Mouse (Mus musculus): ENCODE measurements around the gene Scrt2. TPM values are rescaled to one million over a fixed set of nuclear protein-coding genes. Genes with fewer than 3 reads are reported as not detected.

Gene Scrt2
- polyA plus RNA-seq, 1 experiment, result not detected

DNA sequence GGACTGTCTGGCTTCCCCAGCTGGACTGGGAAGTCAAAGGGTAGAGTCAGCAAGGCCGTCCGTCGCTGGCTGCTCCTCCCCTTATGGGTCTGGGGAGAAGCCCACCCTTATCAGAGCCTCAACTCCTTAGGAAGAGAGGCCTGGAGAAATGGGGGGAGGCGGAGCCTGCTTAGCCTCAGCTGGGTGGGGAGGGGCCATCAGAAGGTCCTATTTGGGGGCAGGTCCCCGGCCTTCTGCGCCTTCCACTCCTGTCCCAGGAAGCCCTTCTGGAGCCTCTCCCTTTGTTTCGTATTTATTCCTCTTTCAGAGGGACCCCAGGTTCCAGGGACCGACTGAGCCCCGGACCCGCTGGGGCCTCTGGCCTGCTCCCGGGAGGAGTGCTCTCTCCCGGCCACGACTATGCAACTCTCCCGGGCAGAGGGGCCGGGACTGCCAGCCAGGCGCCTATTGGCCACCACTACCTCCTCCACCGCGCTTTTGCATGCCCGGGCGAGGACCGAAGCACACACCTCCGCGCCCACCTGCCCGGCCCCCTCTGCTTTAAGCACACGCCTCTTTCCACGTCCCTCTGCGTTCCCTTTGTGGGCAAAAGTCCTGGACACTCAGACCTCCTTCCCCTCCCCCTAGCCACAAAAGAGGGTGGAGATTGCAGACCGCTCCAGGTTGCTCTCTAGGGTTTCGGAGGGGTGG is 13.7 kb downstream of the Scrt2 start:
- Histone ChIP-seq H3K4me3 (ENCODE audit: extremely low read depth, insufficient read depth, insufficient read length) (no peak overlapping the region), H3K4me1 (ENCODE audit: control insufficient read depth, insufficient read depth, insufficient read length) (peaks cover 4% of the 10 kb centered on the region; the same call in 1 of the 2 replicates), H3K27ac (ENCODE audit: insufficient read depth, low read length) (no peak overlapping the region), H3K27me3 (ENCODE audit: control insufficient read depth, insufficient read depth, low read length) (peaks cover 16% of the 10 kb centered on the region; the same call in 1 of the 2 replicates), H3K36me3 (ENCODE audit: control insufficient read depth, insufficient read depth, low read length) (no peaks in the 10 kb centered on the region)
- no peak for DNase-seq (ENCODE audit: low read depth in 1 of 2, low spot score in 2 of 2)
- WGBS, result 18% methylated on average over 29 of the region's 29 CpGs
- TF ChIP-seq CTCF (IDR thresholded peaks at IDR 0.05; ENCODE audit: extremely low read depth, insufficient read depth, insufficient read length, insufficient replicate concordance), result no peak
- TF ChIP-seq POLR2A (IDR thresholded peaks at IDR 0.05; ENCODE audit: low read depth, low read length), result no peak

DNA sequence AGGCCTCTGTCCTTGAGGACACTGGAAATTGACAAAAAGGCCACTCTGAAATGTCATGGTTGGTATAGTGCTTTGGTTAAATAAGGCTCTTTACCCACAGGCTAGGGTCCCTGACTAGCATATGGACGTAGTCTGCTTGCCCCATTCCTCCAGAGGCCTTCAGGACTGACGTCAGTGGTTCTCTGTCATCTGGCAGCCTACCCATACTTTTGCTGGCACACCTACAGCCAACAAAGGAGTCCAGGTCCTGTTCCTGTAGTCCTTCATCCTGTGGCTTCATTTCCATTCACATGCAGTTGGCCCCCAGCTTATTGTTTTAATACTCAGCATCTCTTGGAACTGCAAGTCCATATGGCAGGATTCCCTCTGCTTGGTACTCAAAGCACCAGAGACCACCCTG is 15.6 kb downstream of the Scrt2 start:
- DNase-seq (ENCODE audit: low read depth in 1 of 2, low spot score in 2 of 2), result no peak
- Histone ChIP-seq H3K4me3 (ENCODE audit: extremely low read depth, insufficient read depth, insufficient read length) (no peak overlapping the region), H3K27ac (ENCODE audit: insufficient read depth, low read length) (no peak overlapping the region), H3K27me3 (ENCODE audit: control insufficient read depth, insufficient read depth, low read length) (peaks cover 16% of the 10 kb centered on the region; the same call in 1 of the 2 replicates), H3K36me3 (ENCODE audit: control insufficient read depth, insufficient read depth, low read length) (no peaks in the 10 kb centered on the region), H3K4me1 (ENCODE audit: control insufficient read depth, insufficient read depth, insufficient read length) (peaks cover 4% of the 10 kb centered on the region; the same call in 1 of the 2 replicates)
- no peak for TF ChIP-seq POLR2A (IDR thresholded peaks at IDR 0.05; ENCODE audit: low read depth, low read length)
- TF ChIP-seq CTCF (IDR thresholded peaks at IDR 0.05; ENCODE audit: extremely low read depth, insufficient read depth, insufficient read length, insufficient replicate concordance), result no peak
- 77% methylated on average over 2 of the region's 2 CpGs for WGBS

- TF ChIP-seq CTCF (IDR thresholded peaks at IDR 0.05; ENCODE audit: extremely low read depth, insufficient read depth, insufficient read length, insufficient replicate concordance), result no peak
- no peak for TF ChIP-seq POLR2A (IDR thresholded peaks at IDR 0.05; ENCODE audit: low read depth, low read length)
- H3K4me3 ChIP-seq (ENCODE audit: extremely low read depth, insufficient read depth, insufficient read length), result no peak overlapping the region
- WGBS, result 84% methylated on average over 11 of the region's 11 CpGs
- peaks cover 14% of the 10 kb centered on the region; the same call in 1 of the 2 replicates for H3K27me3 ChIP-seq (ENCODE audit: control insufficient read depth, insufficient read depth, low read length)
- no peak overlapping the region for H3K27ac ChIP-seq (ENCODE audit: insufficient read depth, low read length)
- DNase-seq (ENCODE audit: low read depth in 1 of 2, low spot score in 2 of 2), result no peak
- H3K36me3 ChIP-seq (ENCODE audit: control insufficient read depth, insufficient read depth, low read length), result no peaks in the 10 kb centered on the region
- peaks cover 4% of the 10 kb centered on the region; the same call in 1 of the 2 replicates for H3K4me1 ChIP-seq (ENCODE audit: control insufficient read depth, insufficient read depth, insufficient read length)
These were observed 16.6 kb downstream of the Scrt2 start for GRCm38 (mm10) chr2:152097916-152098315.

- Histone ChIP-seq H3K4me1 (ENCODE audit: control insufficient read depth, insufficient read depth, insufficient read length) (no peaks in the 10 kb centered on the region), H3K27me3 (ENCODE audit: control insufficient read depth, insufficient read depth, low read length) (0 out of 2 replicates have a peak, but pooled peaks cover 4% of the 10 kb centered on the region), H3K4me3 (ENCODE audit: extremely low read depth, insufficient read depth, insufficient read length) (no peak overlapping the region), H3K36me3 (ENCODE audit: control insufficient read depth, insufficient read depth, low read length) (no peaks in the 10 kb centered on the region), H3K27ac (ENCODE audit: insufficient read depth, low read length) (no peak overlapping the region)
- DNase-seq (ENCODE audit: low read depth in 1 of 2, low spot score in 2 of 2), result no peak
- 72% methylated on average over 3 of the region's 3 CpGs for WGBS
- TF ChIP-seq POLR2A (IDR thresholded peaks at IDR 0.05; ENCODE audit: low read depth, low read length), result no peak
- no peak for TF ChIP-seq CTCF (IDR thresholded peaks at IDR 0.05; ENCODE audit: extremely low read depth, insufficient read depth, insufficient read length, insufficient replicate concordance)
These were observed 18.2 kb downstream of the Scrt2 start for GRCm38 (mm10) chr2:152099538-152099937.

DNA sequence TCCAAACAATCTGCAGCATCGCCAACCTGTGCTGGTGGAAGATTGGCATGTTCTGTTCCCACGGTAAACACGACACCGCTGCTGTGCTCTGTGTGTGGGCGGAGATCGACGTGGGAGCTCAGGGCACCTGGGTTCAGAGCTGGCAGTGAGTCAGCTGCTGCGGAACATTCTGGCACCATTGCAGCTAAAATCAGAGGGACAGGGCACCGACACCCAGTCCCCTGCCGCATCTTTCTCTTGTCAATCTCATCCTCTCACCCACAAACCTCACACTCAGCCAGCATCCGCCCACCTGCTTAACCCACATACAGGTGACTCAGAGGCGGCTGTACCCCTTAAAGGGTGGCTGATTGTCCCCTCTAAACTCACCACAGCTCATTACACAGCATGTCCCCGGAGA is 20.4 kb downstream of the Scrt2 start:
- no peak for DNase-seq (ENCODE audit: low read depth in 1 of 2, low spot score in 2 of 2)
- H3K27me3 ChIP-seq (ENCODE audit: control insufficient read depth, insufficient read depth, low read length), result 0 out of 2 replicates have a peak, but pooled peaks cover 3% of the 10 kb centered on the region
- no peak overlapping the region for H3K4me3 ChIP-seq (ENCODE audit: extremely low read depth, insufficient read depth, insufficient read length)
- H3K27ac ChIP-seq (ENCODE audit: insufficient read depth, low read length), result no peak overlapping the region
- peaks cover 9% of the 10 kb centered on the region; the same call in 1 of the 2 replicates for H3K4me1 ChIP-seq (ENCODE audit: control insufficient read depth, insufficient read depth, insufficient read length)
- TF ChIP-seq CTCF (IDR thresholded peaks at IDR 0.05; ENCODE audit: extremely low read depth, insufficient read depth, insufficient read length, insufficient replicate concordance) (no peak), POLR2A (IDR thresholded peaks at IDR 0.05; ENCODE audit: low read depth, low read length) (no peak)
- H3K36me3 ChIP-seq (ENCODE audit: control insufficient read depth, insufficient read depth, low read length), result no peaks in the 10 kb centered on the region
- 67% methylated on average over 13 of the region's 13 CpGs for WGBS

DNA sequence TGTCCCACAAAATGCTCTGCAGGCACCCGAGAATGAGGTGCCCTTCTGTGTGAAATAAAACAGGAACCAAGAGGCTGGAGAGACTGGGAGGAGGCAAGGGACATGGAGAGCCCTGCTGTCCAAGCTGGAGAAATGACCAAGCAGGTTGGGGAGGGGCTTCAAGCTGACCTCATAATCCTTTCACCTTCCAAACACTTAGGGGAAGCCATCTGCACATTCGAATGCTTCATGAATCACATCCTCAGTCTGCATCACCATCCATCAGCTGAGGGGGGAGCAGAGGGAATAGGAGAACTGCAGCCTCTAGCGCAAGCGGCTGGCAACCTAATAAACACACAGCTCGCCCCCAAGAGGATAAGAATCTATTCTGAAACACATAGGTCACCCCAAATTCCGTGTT is 21.0 kb downstream of the Scrt2 start:
- DNase-seq (ENCODE audit: low read depth in 1 of 2, low spot score in 2 of 2), result no peak
- TF ChIP-seq POLR2A (IDR thresholded peaks at IDR 0.05; ENCODE audit: low read depth, low read length), result no peak
- no peak for TF ChIP-seq CTCF (IDR thresholded peaks at IDR 0.05; ENCODE audit: extremely low read depth, insufficient read depth, insufficient read length, insufficient replicate concordance)
- H3K27me3 ChIP-seq (ENCODE audit: control insufficient read depth, insufficient read depth, low read length), result 0 out of 2 replicates have a peak, but pooled peaks cover 3% of the 10 kb centered on the region
- 65% methylated on average over 6 of the region's 6 CpGs for WGBS
- no peak overlapping the region for H3K4me3 ChIP-seq (ENCODE audit: extremely low read depth, insufficient read depth, insufficient read length)
- H3K4me1 ChIP-seq (ENCODE audit: control insufficient read depth, insufficient read depth, insufficient read length), result peaks cover 9% of the 10 kb centered on the region; the same call in 1 of the 2 replicates
- no peaks in the 10 kb centered on the region for H3K36me3 ChIP-seq (ENCODE audit: control insufficient read depth, insufficient read depth, low read length)
- H3K27ac ChIP-seq (ENCODE audit: insufficient read depth, low read length), result no peak overlapping the region
